Mouse (Mus musculus): ENCODE results near the gene Ankrd45.
"Not testable (repeated sequence)": the region's sequence is repeated elsewhere in the genome, so short reads cannot be mapped to it uniquely, and the experiment has no call there.

Gene Ankrd45

DNA sequence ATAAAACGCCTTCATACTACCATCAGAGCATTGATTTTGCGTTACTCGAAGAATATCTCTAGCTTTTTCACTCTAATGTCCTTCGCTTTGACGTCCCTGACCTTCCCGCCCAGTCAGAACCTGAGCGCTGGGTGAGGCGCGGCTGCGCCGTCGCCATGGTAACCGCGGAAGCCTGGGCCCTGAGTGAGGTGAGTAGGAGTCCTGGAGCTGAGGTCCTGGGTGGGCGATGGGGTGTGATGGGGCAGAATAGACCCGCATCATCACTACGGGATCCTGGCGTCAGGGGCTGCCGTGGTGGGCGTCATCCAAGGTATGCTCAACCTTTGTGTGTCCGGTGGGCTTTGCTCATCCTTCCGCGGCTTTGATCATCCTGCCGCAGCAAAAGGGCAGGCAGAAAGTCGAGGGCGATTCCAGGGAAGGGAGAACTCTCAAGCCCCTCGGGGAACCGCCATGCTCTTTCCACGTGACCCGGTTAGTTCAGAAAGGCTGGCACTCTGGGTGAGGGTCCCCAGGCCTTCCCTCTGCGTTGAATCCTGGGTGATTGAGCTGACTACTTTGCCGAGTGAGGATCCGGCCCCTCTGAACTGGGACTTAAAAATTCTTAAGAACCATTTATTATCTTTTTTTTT, at the start of gene Ankrd45:
Gene Ankrd45 (plus strand): TSS at position 161 of the 629 bp plus-strand sequence.
- peak; percentile 65 to 81 for DNase-seq

DNA sequence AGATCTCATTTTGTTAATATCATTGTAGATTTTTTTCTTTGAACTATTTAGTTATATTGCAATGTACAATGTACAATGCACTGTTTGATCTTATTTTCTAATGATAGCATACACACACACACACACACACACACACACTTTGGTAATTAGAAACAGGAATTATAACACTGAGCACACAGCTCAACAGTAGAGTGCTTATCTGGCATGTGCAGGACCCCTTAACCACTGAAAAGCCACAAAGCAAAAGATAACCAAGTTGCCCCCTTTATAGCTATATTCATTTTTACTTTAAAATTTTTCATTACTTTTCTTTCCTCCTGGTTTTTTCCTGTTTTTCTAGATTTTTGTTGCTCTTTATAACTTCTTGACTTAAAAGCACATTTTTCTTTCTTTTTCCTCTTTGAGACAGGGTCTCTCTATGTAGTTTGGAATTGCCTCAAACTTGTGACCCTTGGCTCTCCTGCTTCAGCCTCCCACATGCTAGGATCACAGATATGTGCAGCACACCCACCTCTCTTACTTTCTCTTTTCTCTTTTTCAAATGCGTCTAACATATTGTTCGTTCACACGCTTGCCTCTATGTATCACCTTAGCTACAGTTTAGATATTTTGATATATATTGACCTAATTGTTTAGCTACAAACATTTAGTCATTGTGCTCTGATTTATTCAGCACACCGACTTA, 42.6 kb upstream of the Ankrd45 start:
- no peak for DNase-seq

DNA sequence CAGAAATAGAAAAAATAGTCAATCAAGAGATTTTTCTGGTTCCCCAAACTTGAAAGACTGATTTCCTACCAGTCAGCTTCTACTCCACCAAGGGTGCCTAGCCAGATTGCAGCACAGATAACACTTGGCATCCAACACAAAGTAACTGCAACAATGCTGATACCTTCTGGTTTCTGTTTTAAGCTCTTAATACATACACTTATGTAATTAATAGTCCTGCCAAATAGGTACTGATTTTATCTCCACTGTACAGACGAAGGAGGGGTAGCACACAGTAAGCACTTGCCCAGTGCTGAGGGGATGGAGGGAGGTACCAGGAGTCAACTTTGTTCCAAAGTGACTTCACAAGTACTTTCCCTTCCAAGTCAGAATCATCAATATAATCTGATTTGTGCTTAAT, 38.6 kb upstream of the Ankrd45 start:
- DNase-seq, result no peak

DNA sequence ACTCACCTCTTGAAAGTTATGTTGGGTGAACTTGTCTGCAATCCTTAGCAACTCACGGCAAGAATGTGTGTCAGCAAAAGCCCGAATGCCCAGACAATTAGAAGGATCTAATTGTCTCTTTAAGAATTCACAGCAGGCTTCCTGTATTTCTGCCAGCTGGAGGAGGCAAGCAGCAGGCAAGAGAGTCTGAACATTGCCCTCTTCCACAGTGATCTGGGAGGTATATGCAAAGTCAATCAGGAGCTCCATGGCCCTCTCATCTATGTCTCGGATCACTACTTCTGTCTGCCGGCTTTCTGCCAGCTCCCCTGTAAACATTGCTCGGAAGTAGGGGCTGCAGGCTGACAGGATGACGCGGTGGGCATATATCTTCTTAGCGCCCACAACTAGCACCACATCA, 33.3 kb upstream of the Ankrd45 start:
- DNase-seq, result peak; percentile 50 to 64

DNA sequence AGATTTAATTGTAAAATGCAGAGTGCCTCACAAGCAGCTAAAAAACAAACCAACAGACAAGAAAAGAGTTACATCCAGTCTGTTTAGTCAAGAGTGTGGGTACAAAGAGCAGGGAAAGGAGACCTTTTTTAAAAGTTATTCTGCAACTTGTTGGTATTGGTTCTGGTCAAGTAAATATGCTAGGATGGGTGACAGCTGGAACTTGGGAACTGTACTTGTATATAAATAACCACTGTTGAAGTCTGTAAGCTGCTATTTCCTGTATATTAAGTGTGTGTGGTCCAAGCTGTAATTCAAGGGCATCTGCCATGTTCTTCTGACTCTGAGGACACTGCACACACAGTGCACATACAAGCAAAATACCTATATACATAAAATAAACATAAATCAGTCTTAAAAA, 27.9 kb upstream of the Ankrd45 start:
- peak in 1 of 2 experiments; percentile 26 for DNase-seq

DNA sequence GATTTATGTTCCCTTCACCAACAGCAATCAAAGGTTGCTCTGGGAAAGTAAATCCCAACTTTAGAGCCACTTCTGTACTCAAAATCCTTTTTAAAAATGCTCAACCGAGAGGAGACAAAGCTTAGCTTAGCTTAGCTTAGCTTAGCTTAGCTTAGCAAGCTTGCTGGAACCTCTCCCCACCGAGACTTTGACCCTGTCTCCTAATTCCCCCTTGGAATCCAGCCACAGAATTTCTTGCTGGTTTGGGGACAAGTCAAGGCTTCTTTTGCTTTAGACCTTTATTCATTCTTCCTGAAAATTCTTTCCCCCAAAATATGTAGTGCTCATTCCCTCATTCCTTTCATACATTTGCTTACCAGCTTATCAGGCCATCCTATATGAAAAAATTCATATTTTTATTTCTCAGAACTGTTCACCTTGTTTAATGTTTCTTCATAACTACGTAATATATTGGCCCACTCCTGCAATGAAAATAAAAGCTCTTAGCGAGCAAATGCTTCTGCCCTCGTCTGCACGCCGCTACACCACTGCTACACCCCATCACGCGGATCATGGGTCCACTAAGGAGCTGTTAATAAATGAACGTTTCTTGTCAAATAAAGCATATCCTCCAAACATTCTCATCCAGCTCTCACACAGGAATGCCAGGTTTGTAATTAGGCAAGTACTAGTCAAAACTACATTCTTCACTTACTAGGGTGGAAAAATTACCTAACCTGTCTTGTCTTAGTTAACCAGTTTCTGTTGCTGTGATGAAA, 19.7 kb upstream of the Ankrd45 start:
- peak; percentile 65 to 76 for DNase-seq

DNA sequence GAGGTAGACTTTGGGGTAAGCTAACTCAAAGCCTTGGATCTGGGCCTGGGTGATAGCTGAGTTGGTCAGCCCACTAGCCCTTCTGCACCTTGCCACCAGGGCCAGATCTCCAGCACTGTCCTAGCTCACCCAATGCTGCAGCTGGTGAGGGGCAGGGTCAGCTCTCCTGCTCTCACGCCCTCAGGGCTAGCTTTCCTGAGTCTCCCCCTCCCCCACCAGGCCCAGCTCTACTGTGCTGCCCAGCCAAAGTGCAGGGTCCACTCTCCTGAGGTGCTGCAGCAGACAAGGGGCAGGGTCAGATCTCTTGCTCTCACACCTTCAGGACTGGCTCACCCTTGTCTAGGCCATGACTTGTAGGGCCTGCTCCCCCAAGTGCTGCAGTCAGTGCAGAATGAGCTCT, 16.0 kb upstream of the Ankrd45 start:
- peak; percentile 87 to 90 for DNase-seq

DNA sequence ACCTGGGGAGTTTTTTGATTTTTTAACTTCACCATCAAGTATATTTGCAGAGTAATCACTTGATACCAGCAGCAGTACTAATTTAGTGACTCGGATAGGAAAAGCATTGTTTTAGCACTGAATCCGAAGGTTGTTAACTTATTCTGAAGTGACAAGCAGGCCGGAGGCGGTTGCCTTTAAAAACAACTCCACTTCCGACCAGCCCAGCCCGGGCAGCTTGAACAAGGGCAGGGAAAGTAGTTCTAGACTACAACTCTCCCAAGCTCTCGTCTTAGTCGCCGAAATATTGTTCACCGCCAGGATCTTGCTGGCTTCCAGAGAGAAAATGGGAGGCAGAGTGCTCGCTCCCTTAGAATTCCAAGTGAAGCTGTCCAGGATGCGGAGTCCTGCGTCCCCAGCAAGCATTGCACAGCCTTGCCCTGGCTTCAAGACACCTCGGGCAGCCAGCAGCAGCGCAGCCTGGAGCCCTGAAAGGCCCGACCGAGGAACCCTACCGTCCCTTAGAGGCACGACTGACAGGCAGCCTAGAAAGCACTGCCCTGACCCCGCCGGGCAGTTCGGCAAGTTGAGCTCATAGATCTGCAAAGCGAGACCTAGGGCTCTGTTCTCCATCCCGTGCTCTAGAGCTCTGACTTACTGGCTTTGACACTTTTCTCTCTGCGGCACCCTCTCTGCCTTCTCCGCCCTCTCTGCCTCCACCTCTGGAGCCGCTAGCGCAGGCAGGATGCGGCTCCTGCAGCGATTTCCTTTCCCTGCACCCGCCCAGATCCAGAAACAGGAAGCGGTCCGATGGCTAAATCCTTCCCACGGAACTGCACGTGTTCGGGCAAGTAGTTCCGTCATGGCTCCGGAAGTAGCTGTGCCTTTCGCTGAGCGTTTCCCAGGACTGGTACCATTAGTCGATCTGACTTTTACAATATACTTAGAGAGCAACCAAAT, 11.5 kb upstream of the Ankrd45 start, which contains the start of gene Klhl20:
Gene Klhl20 (minus strand): TSS at position 786 of the 939 bp plus-strand sequence.
- DNase-seq, result peak; percentile 95 to 96

DNA sequence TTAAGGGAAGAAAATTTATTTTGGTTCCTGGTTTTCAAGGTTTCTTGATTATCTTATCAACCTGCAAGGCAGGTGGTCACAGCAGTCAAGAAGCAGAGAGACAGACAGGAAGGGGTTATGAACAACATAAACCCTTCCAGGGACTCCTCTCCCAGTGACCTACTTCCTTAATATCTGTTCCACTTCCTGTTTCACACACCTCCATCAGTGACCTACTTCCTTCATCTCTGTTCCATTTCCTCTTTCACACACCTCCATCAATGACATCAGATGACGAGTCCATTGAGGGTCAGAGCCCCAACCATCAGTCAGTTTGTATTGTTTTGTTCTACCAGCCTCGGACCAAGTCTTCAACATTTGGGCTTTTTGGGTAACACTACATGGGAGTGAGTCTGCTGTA, 3.0 kb upstream of the Ankrd45 start:
- no peak for DNase-seq

DNA sequence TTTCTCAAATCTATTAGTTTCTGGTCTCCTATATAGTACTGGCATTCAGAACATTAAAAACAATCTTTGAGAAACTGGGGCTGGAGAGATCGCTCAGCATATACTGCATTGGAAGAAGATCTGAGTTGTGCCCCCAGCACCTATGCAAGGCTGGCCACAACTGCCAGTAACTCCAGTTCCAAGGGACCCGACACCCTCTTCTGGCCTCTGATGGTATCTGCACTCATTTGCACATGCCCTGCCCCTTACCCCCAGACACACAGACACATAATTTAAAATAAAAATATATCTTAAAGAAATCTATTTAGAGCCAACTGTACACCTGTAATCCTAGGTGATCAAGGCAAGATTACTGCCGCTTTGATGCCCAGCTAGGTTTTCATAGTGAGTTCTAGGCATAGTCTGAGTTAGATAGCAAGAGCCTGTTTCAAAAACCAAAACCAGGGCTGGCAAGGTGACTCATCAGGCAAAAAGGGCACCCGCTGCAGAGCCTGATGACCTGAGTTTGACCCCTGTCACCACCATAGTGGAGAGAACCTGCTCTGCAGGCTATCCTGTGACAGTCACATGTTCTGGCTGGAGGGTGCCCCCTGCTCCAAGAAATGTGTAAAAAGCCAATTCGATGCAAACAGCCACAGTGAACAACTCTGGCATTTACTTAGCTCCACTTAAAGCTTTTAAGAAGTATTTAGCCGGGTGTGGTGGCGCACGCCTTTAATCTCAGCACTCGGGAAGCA, 2.3 kb upstream of the Ankrd45 start:
- DNase-seq, result peak in 1 of 2 experiments; percentile 40

DNA sequence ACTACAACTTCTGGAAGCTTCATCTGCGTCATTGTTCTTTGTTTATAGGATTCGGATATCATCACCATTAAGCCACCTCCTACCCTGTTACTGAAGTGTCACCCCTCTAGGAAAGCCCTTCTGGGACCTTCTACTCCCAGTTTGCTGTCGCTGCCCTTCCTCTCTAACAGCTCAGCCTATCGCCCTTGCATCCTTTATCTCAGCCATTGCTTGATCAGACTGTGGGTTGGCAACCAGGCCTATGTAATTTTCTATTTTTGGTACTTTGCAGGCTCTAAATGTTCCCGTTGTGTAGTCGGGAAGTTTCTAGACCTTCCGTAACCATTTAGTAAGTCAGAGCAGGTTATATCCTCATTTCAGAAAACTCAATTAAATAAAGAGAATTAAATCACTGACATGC, 725 bp downstream of the Ankrd45 start:
- DNase-seq, result no peak

DNA sequence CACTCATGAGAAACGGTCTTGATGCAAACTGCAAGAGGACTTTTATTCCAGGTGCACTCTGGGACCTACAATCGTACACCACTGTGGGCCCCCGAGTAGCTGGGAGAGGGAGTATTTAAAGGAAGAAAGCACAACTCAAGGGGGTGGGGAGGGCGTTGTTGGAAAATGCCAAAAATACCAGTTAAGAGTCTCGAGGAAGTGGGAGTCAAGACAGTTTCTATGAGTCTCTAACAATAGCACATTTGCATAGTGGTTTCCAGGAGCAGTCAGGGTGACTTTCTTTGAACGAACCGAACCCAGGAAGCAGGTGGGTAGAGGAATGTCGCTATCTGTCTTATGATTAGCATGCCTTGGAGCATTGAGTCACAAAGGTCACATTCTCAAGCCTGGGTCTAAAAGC, 3.1 kb downstream of the Ankrd45 start:
- not testable (repeated sequence) for DNase-seq

DNA sequence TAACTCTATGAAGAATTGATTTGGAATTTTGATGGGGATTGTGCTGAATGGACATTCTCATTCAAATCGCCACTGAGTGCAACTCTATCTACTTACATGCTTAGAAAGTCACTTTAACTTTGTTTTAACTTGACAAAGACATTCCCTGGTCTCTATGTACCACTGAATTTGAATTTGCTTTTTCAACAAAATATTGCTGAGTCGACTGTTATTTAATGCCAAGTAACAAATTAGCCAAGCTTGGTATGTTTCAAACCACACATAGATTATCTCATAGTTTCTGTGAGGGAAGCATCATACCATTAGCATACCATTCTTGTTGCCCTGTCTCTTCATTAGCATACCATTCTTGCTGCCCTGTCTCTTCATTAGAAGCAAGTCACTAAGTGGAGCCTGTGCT, 5.4 kb downstream of the Ankrd45 start:
- no peak for DNase-seq

DNA sequence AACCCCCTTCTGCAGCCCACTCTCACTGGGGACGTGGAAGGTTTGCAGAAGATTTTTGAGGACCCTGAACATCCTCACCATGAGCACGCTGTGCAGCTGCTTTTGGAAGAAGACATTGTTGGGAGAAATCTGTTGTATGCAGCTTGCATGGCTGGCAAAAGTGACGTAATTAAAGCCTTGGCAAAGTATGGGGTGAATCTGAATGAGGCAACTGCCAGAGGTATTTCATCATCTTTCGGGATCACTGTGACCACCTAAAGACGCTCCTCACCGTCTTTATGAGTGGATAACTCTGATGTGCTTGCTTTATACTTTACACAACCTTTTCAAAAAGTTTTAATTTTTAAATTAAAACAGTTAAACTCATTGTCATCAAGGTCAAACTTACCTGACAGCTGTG, 8.6 kb downstream of the Ankrd45 start:
- DNase-seq, result no peak

DNA sequence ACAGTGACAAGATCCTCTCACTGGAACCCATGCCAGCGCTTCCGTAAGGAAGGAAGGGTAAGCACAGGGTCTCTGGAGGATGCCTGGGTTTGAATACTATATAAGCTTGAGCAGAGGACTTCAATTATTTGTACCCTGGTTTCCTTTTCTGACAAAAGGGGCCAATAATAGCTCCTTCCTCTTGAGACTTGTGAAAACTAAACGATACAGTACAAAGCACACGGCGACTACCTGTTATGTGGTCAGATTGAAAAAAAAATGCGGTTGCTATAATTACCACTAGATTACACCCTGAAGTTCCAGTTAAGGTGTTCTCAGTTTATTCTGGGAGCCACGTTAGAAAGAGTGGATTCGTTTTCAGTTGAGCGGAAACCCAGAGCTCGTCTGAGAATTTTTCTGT, 14.1 kb downstream of the Ankrd45 start:
- DNase-seq, result no peak

DNA sequence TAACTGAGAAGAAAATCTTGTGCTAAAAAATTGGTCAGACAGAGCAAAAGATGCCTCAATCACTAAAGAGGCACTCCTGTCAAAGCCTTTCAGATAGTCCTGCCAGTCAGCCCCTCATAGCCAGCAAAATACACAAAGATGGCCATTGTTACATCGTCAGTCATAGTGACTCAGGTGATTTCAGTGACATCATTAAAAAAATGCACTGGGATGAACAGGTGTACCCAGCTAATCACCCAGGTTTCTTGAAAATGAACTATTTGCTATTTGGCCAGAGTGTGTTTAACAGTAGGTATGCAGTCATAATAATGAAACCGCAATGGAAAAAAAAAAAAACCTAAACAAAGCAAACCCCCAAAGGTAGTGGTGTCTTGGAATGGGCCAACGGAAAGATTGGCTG, 16.7 kb downstream of the Ankrd45 start, which contains the start of gene Tex50:
Gene Tex50 (minus strand): TSS at position 101 of the 400 bp plus-strand sequence.
- no peak for DNase-seq

DNA sequence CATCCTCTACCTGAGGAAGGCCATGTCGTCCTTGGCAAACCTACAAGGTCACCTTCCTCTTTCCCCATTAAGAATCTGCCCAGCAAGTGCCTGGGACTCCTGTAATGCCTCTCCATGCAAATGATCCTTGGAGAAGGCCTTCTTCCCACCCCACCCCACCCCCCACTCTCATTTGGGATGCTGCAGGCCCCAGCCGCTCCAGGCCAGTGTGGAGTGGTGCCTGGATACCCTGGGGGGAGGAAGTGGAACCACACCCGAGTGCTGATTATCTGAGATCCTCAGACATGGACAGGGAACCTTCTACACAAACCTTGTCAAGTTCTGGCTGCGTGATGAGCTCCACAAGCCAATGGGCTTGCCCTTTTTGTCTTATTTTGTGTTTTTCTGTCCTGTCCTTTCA, 17.8 kb downstream of the Ankrd45 start:
- no peak for DNase-seq

DNA sequence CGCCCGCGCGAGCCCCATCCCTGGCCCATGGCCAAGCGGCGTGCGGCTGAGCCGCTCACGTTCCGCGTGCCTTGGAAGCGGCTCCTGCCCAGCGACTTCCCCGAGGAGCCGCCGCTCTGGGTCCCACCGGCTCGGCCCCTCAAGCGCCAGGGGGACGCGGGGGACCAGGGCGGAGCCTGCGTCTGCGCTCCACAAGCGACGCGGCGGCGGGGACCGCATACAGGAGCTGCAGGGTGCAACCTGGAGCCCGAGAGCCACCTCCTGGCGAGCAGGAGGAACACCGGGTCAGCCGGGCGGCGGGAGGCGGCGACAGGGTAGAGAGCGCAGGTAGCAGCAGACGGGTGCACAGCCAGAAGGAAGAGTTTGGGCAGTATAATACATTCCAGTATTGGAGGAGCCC, 28.2 kb downstream of the Ankrd45 start:
- peak; percentile 80 to 91 for DNase-seq

DNA sequence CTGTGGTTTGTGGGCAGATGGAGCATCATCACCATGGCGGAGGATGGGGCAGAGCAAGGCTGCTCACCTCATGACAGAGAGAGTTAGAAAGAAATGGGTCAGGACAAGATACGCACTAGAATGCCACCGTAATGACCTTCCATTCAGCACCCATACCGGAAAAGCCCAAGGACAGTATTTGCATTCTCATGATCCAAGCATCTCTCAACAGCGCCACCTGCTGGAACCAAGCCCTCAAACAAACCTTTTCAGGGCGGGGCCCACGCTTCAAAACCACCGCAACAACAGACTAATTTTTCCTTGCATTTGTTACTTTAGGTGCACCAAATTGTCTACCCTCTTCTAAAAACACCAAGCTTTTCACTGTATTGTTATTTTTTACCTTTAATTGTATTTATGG, 38.2 kb downstream of the Ankrd45 start:
- peak; percentile 39 to 85 for DNase-seq

DNA sequence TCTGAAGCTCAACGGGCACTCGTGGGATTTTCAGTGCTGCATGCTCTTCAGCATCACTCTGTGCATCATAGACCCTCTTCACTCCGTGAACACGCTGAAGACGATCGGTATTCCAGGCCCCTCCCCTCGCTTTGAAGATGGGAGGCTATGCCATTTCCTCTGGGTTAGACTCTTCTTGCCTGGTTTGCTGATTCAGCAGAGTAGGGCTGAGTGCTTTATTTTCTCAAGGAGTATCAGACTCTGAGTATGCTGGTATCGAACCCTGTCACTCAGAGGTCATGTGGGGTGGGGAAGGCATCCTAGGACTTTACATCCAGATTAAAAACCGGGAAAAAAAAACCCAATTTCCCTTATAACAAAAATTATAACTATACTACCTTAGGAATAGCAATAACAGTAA, 39.9 kb downstream of the Ankrd45 start:
- no peak for DNase-seq

DNA sequence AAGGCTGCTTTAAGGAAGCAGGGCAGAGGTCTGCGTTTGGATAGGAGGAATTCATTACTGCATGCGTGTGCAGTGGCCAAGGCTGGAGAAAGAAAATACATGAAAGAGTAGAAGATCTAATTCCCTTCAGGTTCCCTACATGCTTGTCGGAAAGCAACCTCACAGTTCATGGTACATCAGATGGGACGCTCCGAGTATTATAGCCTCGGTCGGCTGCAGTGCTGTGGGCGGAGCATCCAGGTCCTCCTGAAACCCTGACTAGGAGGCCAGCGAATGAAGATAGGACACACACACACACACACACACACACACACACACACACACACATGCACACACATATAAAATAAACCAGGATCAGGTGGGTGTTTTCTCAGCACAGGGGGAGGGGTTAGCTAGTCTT, 41.2 kb downstream of the Ankrd45 start:
- DNase-seq, result no peak

DNA sequence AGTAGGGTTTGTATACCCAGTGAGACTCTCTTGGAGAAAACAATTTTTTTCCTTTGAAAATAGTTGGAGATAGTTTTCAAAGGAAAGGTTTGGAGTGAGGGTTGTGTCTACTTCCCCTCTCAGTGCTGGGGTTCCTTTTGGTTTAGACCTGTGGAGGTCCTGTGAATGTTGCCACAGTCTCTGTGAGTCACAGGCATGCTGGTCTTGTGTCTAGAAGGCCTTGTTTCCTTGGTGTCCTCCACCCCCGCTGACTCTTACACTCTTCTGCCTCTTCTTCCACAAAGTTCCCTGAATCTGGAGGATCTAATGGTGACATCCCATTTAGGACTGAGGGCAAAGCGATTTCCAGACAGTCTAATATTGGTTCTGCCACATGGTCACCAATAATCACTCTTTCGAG, 42.9 kb downstream of the Ankrd45 start:
- no peak for DNase-seq

Measured in kidney, postnatal 36 days (tissue).